Mouse (Mus musculus): ENCODE results near the gene H2-DMb2.
"Not testable (repeated sequence)": the region's sequence is repeated elsewhere in the genome, so short reads cannot be mapped to it uniquely, and the experiment has no call there.

H2-DMb2 gene

GRCm38 (mm10) chr17:34138655-34139054, 4.5 kb upstream of the H2-DMb2 start:
- no peak for DNase-seq

- peak; percentile 67 for DNase-seq
These were observed 3.7 kb upstream of the H2-DMb2 start for GRCm38 (mm10) chr17:34139416-34139815.

- DNase-seq: no peak
These were observed 2.9 kb upstream of the H2-DMb2 start for GRCm38 (mm10) chr17:34140240-34140639.

GRCm38 (mm10) chr17:34141448-34141847, 1.7 kb upstream of the H2-DMb2 start:
- no peak for DNase-seq

- no peak for DNase-seq
These were observed 574 bp upstream of the H2-DMb2 start for GRCm38 (mm10) chr17:34142456-34143010.

- no peak for DNase-seq
These were observed 354 bp downstream of the H2-DMb2 start for GRCm38 (mm10) chr17:34143461-34143860.

- DNase-seq: not testable (repeated sequence)
These were observed 1.1 kb downstream of the H2-DMb2 start for GRCm38 (mm10) chr17:34144221-34144620.

GRCm38 (mm10) chr17:34144960-34145371, 1.9 kb downstream of the H2-DMb2 start:
- DNase-seq: no peak

GRCm38 (mm10) chr17:34152923-34153322, 9.8 kb downstream of the H2-DMb2 start, which contains the start of gene H2-DMb1:
Gene H2-DMb1 (plus strand): TSS chr17:34153072.
- peak; percentile 70 for DNase-seq

- DNase-seq: peak; percentile 46
These were observed 12.4 kb downstream of the H2-DMb2 start for GRCm38 (mm10) chr17:34155534-34155933.

- peak; percentile 64 for DNase-seq
These were observed 21.2 kb downstream of the H2-DMb2 start for GRCm38 (mm10) chr17:34164202-34164895.

- peak; percentile 28 for DNase-seq
These were observed 22.1 kb downstream of the H2-DMb2 start for GRCm38 (mm10) chr17:34165033-34165730.

- DNase-seq: peak; percentile 65
These were observed 26.2 kb downstream of the H2-DMb2 start for GRCm38 (mm10) chr17:34169279-34169678.

- no peak for DNase-seq
These were observed 27.4 kb downstream of the H2-DMb2 start for GRCm38 (mm10) chr17:34170487-34170876.

- DNase-seq: peak; percentile 90
These were observed 27.9 kb downstream of the H2-DMb2 start for GRCm38 (mm10) chr17:34170877-34171498.

GRCm38 (mm10) chr17:34172528-34172927, 29.4 kb downstream of the H2-DMb2 start:
- DNase-seq: no peak

- DNase-seq: no peak
These were observed 31.0 kb downstream of the H2-DMb2 start for GRCm38 (mm10) chr17:34174075-34174474.

GRCm38 (mm10) chr17:34177179-34177578, 34.1 kb downstream of the H2-DMb2 start:
- no peak for DNase-seq

GRCm38 (mm10) chr17:34179019-34179418, 35.9 kb downstream of the H2-DMb2 start:
- no peak for DNase-seq

- DNase-seq: no peak
These were observed 37.1 kb downstream of the H2-DMb2 start for GRCm38 (mm10) chr17:34179913-34180859.

- DNase-seq: no peak
These were observed 40.6 kb downstream of the H2-DMb2 start for GRCm38 (mm10) chr17:34183564-34184219.

- no peak for DNase-seq
These were observed 42.4 kb downstream of the H2-DMb2 start for GRCm38 (mm10) chr17:34185526-34185925.

Data from kidney, postnatal 10 days (tissue).